Mouse (Mus musculus): ENCODE results near the gene Tcf23. TPM values are rescaled to one million over a fixed set of nuclear protein-coding genes. Genes with fewer than 3 reads are reported as not detected.
"Not testable (repeated sequence)": the region's sequence is repeated elsewhere in the genome, so short reads cannot be mapped to it uniquely, and the experiment has no call there.

Gene Tcf23
- polyA plus RNA-seq, 1 experiment from 2014 or later, result 0.11 TPM

GRCm38 (mm10) chr5:31015913-31016312 is 47.5 kb downstream of the Tcf23 start:
- 11% methylated on average over 2 of the region's 2 CpGs for WGBS
- peak overlapping the region; percentile 74 for H3K27ac ChIP-seq

GRCm38 (mm10) chr5:31021790-31022189 is 53.3 kb downstream of the Tcf23 start:
- H3K9me3 ChIP-seq; H3K27me3 ChIP-seq (ENCODE audit: insufficient read depth, poor library complexity, severe bottlenecking); H3K4me3 ChIP-seq; H3K36me3 ChIP-seq; H3K4me1 ChIP-seq; H3K27ac ChIP-seq; DNase-seq (ENCODE audit: low spot score): not testable (repeated sequence)
- WGBS, result 82% methylated on average over 4 of the region's 5 CpGs

More at GRCm38 (mm10) chr5:31015913-31016312, 47.5 kb downstream of the Tcf23 start:
- H3K27me3 ChIP-seq (ENCODE audit: insufficient read depth, poor library complexity, severe bottlenecking), result no peaks in the 10 kb centered on the region
- DNase-seq (ENCODE audit: low spot score), result no peak
- no peaks in the 10 kb centered on the region for H3K9me3 ChIP-seq
- peaks cover 9% of the 10 kb centered on the region for H3K4me1 ChIP-seq
- no peaks in the 10 kb centered on the region for H3K36me3 ChIP-seq
- peak overlapping the region; percentile 25; the same call in 1 of the 2 replicates for H3K4me3 ChIP-seq

- no peaks in the 10 kb centered on the region for H3K36me3 ChIP-seq
- no peaks in the 10 kb centered on the region for H3K27me3 ChIP-seq (ENCODE audit: insufficient read depth, poor library complexity, severe bottlenecking)
- H3K27ac ChIP-seq, result no peak overlapping the region
- WGBS, result 56% methylated on average over 1 of the region's 1 CpGs
- H3K4me1 ChIP-seq, result no peaks in the 10 kb centered on the region
- H3K9me3 ChIP-seq, result no peaks in the 10 kb centered on the region
- no peak overlapping the region for H3K4me3 ChIP-seq
- DNase-seq (ENCODE audit: low spot score), result no peak
These were observed 54.2 kb downstream of the Tcf23 start for GRCm38 (mm10) chr5:31022690-31023089.

GRCm38 (mm10) chr5:31023254-31023653 is 54.8 kb downstream of the Tcf23 start:
- Histone ChIP-seq H3K4me1 (no peaks in the 10 kb centered on the region), H3K4me3 (no peak overlapping the region), H3K36me3 (no peaks in the 10 kb centered on the region), H3K9me3 (no peaks in the 10 kb centered on the region), H3K27me3 (ENCODE audit: insufficient read depth, poor library complexity, severe bottlenecking) (no peaks in the 10 kb centered on the region), H3K27ac (no peak overlapping the region)
- no peak for DNase-seq (ENCODE audit: low spot score)
- 17% methylated on average over 4 of the region's 4 CpGs for WGBS

- H3K27ac ChIP-seq, result no peak overlapping the region
- no peaks in the 10 kb centered on the region for H3K9me3 ChIP-seq
- H3K4me3 ChIP-seq, result no peak overlapping the region
- no peak for DNase-seq (ENCODE audit: low spot score)
- H3K27me3 ChIP-seq (ENCODE audit: insufficient read depth, poor library complexity, severe bottlenecking), result no peaks in the 10 kb centered on the region
- no peaks in the 10 kb centered on the region for H3K36me3 ChIP-seq
- H3K4me1 ChIP-seq, result no peaks in the 10 kb centered on the region
These were observed 56.2 kb downstream of the Tcf23 start for GRCm38 (mm10) chr5:31024641-31025040.

Other genes starting within 250 kb of the Tcf23 start
- 16.3 and 16.6 TPM in 2 replicates for gene Mapre3, start 154.0 kb upstream of the Tcf23 start, polyA plus RNA-seq (2016; fragmentation: Nextera tagmentation; extraction: Ambion mirVana)
- gene Tmem214, start 100.7 kb upstream of the Tcf23 start, polyA plus RNA-seq (2016; fragmentation: Nextera tagmentation; extraction: Ambion mirVana), result 86.3 and 87.4 TPM in 2 replicates
- 12.3 and 17.4 TPM in 2 replicates for gene Agbl5, start 80.0 kb upstream of the Tcf23 start, polyA plus RNA-seq (2016; fragmentation: Nextera tagmentation; extraction: Ambion mirVana)
- 432 and 455 TPM in 2 replicates for gene Ost4, start 60.9 kb upstream of the Tcf23 start, polyA plus RNA-seq (2016; fragmentation: Nextera tagmentation; extraction: Ambion mirVana)
- 166 and 172 TPM in 2 replicates for gene Emilin1, start 55.3 kb upstream of the Tcf23 start, polyA plus RNA-seq (2016; fragmentation: Nextera tagmentation; extraction: Ambion mirVana)
- gene Khk, start 47.2 kb upstream of the Tcf23 start, polyA plus RNA-seq (2016; fragmentation: Nextera tagmentation; extraction: Ambion mirVana), result 10.5 and 14.5 TPM in 2 replicates
- gene Cgref1, start 23.1 kb upstream of the Tcf23 start, polyA plus RNA-seq (2016; fragmentation: Nextera tagmentation; extraction: Ambion mirVana), result 5.5 and 6.0 TPM in 2 replicates
- gene Preb, start 8.3 kb upstream of the Tcf23 start, polyA plus RNA-seq (2016; fragmentation: Nextera tagmentation; extraction: Ambion mirVana), result 118 and 124 TPM in 2 replicates
- 79.7 and 87.6 TPM in 2 replicates for gene Atraid, start 79.7 kb downstream of the Tcf23 start, polyA plus RNA-seq (2016; fragmentation: Nextera tagmentation; extraction: Ambion mirVana)
- 9.9 and 11.3 TPM in 2 replicates for gene Slc5a6, start 80.3 kb downstream of the Tcf23 start, polyA plus RNA-seq (2016; fragmentation: Nextera tagmentation; extraction: Ambion mirVana)
- 42.7 and 50.9 TPM in 2 replicates for gene Cad, start 86.1 kb downstream of the Tcf23 start, polyA plus RNA-seq (2016; fragmentation: Nextera tagmentation; extraction: Ambion mirVana)
- gene Dnajc5g, start 137.6 kb downstream of the Tcf23 start, polyA plus RNA-seq (2016; fragmentation: Nextera tagmentation; extraction: Ambion mirVana), result not detected in 2 replicates
- 0.62 and 0.67 TPM in 2 replicates for gene Slc30a3, start 139.6 kb downstream of the Tcf23 start, polyA plus RNA-seq (2016; fragmentation: Nextera tagmentation; extraction: Ambion mirVana)
- gene Trim54, start 148.1 kb downstream of the Tcf23 start, polyA plus RNA-seq (2016; fragmentation: Nextera tagmentation; extraction: Ambion mirVana), result 17.0 and 23.8 TPM in 2 replicates
- gene Ucn, start 170.2 kb downstream of the Tcf23 start, polyA plus RNA-seq (2016; fragmentation: Nextera tagmentation; extraction: Ambion mirVana), result not detected in 2 replicates
- gene Mpv17, start 185.6 kb downstream of the Tcf23 start, polyA plus RNA-seq (2016; fragmentation: Nextera tagmentation; extraction: Ambion mirVana), result 77.3 and 87.3 TPM in 2 replicates
- gene Gm29609, start 211.2 kb downstream of the Tcf23 start, polyA plus RNA-seq (2016; fragmentation: Nextera tagmentation; extraction: Ambion mirVana), result 0.77 and 1.00 TPM in 2 replicates
- gene Gtf3c2, start 211.5 kb downstream of the Tcf23 start, polyA plus RNA-seq (2016; fragmentation: Nextera tagmentation; extraction: Ambion mirVana), result 67.1 and 81.9 TPM in 2 replicates
- gene Snx17, start 224.6 kb downstream of the Tcf23 start, polyA plus RNA-seq (2016; fragmentation: Nextera tagmentation; extraction: Ambion mirVana), result 133 TPM in 2 replicates
- gene Eif2b4, start 224.8 kb downstream of the Tcf23 start, polyA plus RNA-seq (2016; fragmentation: Nextera tagmentation; extraction: Ambion mirVana), result 73.4 and 77.6 TPM in 2 replicates
- 7.3 and 11.0 TPM in 2 replicates for gene Zfp513, start 233.6 kb downstream of the Tcf23 start, polyA plus RNA-seq (2016; fragmentation: Nextera tagmentation; extraction: Ambion mirVana)

All from heart, embryonic 10.5 days (tissue).